Mouse (Mus musculus) liver, embryonic 14 days (tissue): ENCODE measurements around the gene Tmem50b. TPM values are rescaled to one million over a fixed set of nuclear protein-coding genes. Genes with fewer than 3 reads are reported as not detected.

ENCODE experiments used
- polyA plus RNA-seq: library from polyadenylated mRNA; depleted of rRNA; stranded (reverse); fragments of >200 nt; gene quantifications from 2 replicates; pipeline ENCODE4 v1.2.3, GENCODE M21; 2012; rRNA removed

Tmem50b gene
- 2.7 and 3.5 TPM in 2 replicates for polyA plus RNA-seq

DNA sequence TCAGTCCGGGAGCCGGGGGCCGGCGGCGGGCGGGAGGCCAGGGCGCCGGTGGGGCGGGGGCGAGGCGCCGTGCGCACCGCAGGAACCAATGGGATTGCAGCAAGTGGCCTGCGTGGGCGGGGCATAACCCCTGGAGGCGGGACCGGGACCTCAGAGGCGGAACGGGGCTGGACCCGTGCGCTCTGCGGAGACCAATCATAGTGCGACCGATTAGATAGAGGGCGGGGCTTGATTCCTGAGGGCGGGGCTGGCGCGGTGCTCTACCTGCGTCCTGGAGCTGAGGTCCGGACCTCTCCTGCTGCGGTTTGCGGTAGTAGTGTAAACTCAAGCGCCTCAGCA, at the start of gene Tmem50b:
Gene Tmem50b, minus strand, starts transcription at position 129 of the 339 bp plus-strand sequence.

DNA sequence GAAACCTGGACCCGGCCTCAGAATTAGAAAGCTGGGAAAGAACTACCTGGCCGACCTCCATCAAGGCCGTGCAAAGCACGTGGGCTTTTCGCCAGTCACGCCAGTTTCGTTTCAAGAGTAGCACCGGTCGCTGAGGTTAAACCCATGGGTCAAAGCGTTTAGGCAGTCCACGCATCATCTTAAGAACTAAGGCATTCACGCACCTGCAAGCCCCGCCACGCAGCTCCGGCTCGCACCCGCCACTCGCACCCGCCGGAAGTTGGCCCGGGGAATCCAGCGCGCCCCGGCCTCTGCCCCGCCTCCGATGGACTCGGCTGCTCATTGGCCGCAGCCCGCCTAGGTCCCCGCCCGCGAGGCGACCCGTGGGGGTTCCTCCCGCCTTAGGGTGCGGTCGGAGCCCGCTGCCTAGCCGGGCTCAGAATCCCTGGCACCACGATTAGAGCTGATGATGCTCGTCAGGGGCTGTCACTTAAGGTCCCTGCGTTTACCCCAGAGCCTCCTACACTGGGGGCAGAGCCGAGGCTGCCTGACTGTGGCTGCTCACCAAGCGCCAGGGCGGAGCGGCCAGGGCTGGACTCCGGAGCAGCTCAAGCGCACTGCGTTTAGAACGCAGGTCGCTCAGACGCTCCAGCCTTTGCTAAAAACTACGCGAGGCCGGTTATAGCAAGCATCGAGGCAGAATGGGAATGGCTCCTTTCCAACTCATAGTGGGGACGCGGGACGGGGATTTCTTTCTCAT, 49.2 kb upstream of the Tmem50b start, which contains the start of gene Gart:
Gene Gart, minus strand, starts transcription at position 272 of the 739 bp plus-strand sequence.

DNA sequence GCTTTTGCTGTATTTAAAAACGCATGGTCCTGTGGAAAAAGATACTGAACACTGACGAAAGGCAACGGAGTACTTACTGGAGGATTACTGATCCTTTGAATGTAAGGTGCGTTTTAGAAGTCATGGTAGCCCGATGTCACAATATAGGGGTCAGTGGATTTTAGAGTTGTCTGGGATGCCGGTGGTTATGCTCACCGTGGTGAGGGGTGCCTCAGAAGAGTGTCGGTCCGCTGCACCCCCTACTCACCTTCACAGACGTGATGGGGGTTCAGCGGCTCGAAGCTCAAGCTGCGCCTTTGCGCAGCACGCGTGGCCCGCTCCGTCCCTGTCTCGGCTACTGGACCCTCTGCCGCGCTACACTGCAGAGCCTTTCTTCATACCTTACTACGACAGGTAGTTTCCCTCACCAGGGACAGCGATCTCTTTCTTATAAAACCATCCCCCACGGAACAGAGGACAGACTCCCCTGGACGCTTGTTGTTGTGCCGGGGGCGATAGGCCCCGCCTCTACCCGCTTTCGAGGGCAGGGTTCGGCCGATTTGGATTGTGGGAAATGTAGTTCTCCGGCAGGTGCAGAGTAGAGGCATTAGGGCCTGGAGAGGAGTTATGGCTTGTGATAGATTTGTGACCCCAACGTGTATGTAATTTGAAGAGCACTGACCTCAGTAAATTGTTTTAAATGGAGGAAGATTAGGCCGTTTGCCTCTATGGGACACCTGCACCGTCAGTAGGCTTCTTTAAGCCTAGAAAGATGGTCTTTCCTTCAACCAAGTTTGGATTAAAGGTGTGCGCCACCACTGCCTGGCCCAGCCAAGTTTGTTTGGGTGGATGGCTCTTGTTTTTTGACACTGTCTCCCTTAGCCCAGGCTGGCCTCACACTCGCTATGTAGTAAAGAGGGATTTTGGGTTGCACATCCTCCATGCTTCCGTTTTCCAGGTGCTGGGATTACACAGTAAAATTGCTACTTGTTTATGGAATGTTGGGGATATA, 21.2 kb upstream of the Tmem50b start, which contains the start of gene Dnajc28:
Gene Dnajc28, minus strand, starts transcription at position 516 of the 991 bp plus-strand sequence.

DNA sequence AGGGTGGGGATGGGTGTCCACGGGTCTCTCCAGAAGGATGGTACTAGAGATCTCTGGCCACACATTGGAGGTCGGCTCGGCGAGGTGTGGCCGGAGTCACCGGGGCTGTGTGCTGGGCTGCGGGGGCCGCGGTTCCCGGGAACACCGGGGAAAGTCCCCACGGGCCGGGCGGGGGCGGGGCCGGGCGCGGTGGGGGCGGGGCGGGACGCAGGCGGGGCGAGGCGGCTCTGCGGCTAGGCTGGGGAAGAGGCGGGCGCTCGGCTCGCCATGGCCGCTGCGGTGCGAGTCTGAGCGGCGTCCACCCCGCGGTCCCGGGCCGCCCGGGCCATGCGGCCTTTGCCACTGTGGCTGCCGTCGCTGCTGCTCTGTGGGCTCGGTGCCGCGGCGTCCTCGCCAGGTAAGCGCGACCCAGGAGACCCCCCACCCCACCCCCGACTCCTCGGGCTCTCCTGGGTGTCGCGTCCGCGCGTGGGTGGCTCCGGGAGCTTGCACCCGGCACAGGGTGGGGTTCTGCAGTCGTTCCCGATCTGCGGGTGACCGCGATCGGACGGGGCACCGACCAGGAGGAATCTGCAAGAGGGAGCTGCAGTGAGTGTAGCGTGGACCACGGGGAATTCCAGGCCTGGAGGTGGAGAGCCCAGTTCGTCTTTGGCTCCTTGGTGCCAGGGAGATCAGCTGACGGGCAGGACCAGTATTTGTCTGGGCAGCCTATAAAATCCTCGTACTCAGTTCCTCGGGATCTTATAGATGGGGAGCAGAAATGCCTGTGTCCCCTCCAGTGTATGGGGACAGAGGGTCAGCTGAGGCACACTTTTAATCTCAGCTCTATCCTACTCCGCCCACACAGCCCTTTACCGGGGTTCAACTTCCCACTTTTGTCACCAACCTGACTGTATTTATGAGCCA, 50.5 kb downstream of the Tmem50b start, which contains the start of gene Ifngr2:
Gene Ifngr2, plus strand, starts transcription at position 237 of the 906 bp plus-strand sequence.

Other genes starting within 250 kb of the Tmem50b start
- 33.2 and 35.6 TPM in 2 replicates for gene Ifnar2, start 225.0 kb downstream of the Tmem50b start, polyA plus RNA-seq
- gene Gm21970, start 206.1 kb downstream of the Tmem50b start, polyA plus RNA-seq: 0.03 TPM in 1 of 2 replicates, not detected in the other
- gene Il10rb, start 191.6 kb downstream of the Tmem50b start, polyA plus RNA-seq: 11.4 and 14.5 TPM in 2 replicates
- 10.5 and 12.6 TPM in 2 replicates for gene Ifnar1, start 112.6 kb downstream of the Tmem50b start, polyA plus RNA-seq
- 3.8 and 5.2 TPM in 2 replicates for gene Ifngr2, start 50.7 kb downstream of the Tmem50b start, polyA plus RNA-seq
- 0.76 and 0.85 TPM in 2 replicates for gene Dnajc28, start 21.2 kb upstream of the Tmem50b start, polyA plus RNA-seq
- gene Gart, start 49.2 kb upstream of the Tmem50b start, polyA plus RNA-seq: 41.1 and 44.3 TPM in 2 replicates
- gene Son, start 49.7 kb upstream of the Tmem50b start, polyA plus RNA-seq: 66.9 and 78.7 TPM in 2 replicates
- 24.6 and 29.8 TPM in 2 replicates for gene Donson, start 91.0 kb upstream of the Tmem50b start, polyA plus RNA-seq
- gene Cryzl1, start 131.2 kb upstream of the Tmem50b start, polyA plus RNA-seq: 18.5 and 19.7 TPM in 2 replicates
- gene Itsn1, start 131.5 kb upstream of the Tmem50b start, polyA plus RNA-seq: 48.9 and 52.5 TPM in 2 replicates